Comparison of ENCODE assay signal across 14 mouse cellular contexts in genomic region chr7:61683080-61683479, GRCm38 (mm10).
A peak's percentile ranks its signal among the peaks of the same experiment; 100 is the strongest.
DNase-seq lines count a peak whose midpoint lies in the region; ATAC-seq and TF ChIP-seq lines count a peak whose summit lies in the region.
"Had no signal": no experiment of that assay in that cellular context is flagged by ENCODE, and none has a peak within 500 bp of the region (broad histone marks: within the 10 kb centered on the region; RNA-seq: fewer than 3 reads in every experiment).

No protein-coding gene starts in this region.

- DNase-seq in hindbrain, postnatal 0 days (ENCODE audit: low spot score): peak; percentile 1
- DNase-seq in right cerebral cortex, adult 2 months (ENCODE audit: low spot score in 2 of 2): peak; percentile 8 to 13
- DNase-seq in right cerebral cortex, postnatal 36 days (ENCODE audit: low spot score in 2 of 2): no peak
- peak; percentile 50 for DNase-seq in layer of hippocampus, adult 9-11 months
- peak; percentile 11 for DNase-seq in left cerebral cortex, postnatal 36 days (ENCODE audit: low spot score in 2 of 2)
- DNase-seq in kidney, adult 2 months: no peak
- DNase-seq: cerebellum, adult 18-20 months had no signal

- no peak overlapping the region for H3K4me2 ChIP-seq in hindbrain, postnatal 0 days (ENCODE audit: low read depth, low read length)
- H3K4me2 ChIP-seq in hindbrain, embryonic 16.5 days (ENCODE audit: low read length): no peak overlapping the region
- H3K4me2 ChIP-seq: embryonic facial prominence, embryonic 15.5 days; heart, embryonic 13.5 days; midbrain, embryonic 11.5 days had no signal

- no peak for TF ChIP-seq CTCF in hindbrain, postnatal 0 days (IDR thresholded peaks at IDR 0.05; ENCODE audit: low read depth)
- TF ChIP-seq CTCF in kidney, adult 2 months (conservative IDR thresholded peaks at IDR 0.05; ENCODE audit: insufficient read depth, insufficient read length, low read depth, low read length): no peak

- ATAC-seq in hindbrain, postnatal 0 days: peak; percentile 38; the same call in 1 of the 2 replicates
- no peak for ATAC-seq in hindbrain, embryonic 16.5 days
- ATAC-seq in erythroid progenitor cell, adult 5-6 weeks (replicated peaks; ENCODE audit: low FRiP score, poor library complexity, severe bottlenecking): no peak

- no peaks in the 10 kb centered on the region for H3K9me3 ChIP-seq in hindbrain, postnatal 0 days (ENCODE audit: low read length)
- H3K9me3 ChIP-seq in hindbrain, embryonic 16.5 days (ENCODE audit: control insufficient read depth, low read length): no peaks in the 10 kb centered on the region
- H3K9me3 ChIP-seq: embryonic facial prominence, embryonic 15.5 days; heart, embryonic 13.5 days; limb, embryonic 10.5 days had no signal

- intact Hi-C loops in left cerebral cortex, postnatal 36 days (cut with DNase I): loop anchor here (5.0 kb wide), 1 partner anchor 66 kb away; no protein-coding TSS in a partner anchor

- no peaks in the 10 kb centered on the region for H3K27me3 ChIP-seq in hindbrain, postnatal 0 days (ENCODE audit: insufficient read depth, low read length)
- H3K27me3 ChIP-seq in hindbrain, embryonic 16.5 days (replicated peaks; ENCODE audit: control insufficient read depth, insufficient read depth, low read length): no peaks in the 10 kb centered on the region
- no peaks in the 10 kb centered on the region for H3K27me3 ChIP-seq in kidney, adult 2 months (replicated peaks; ENCODE audit: control insufficient read depth, insufficient read depth, low read length)
- H3K27me3 ChIP-seq: embryonic facial prominence, embryonic 15.5 days; heart, embryonic 13.5 days had no signal

- TF ChIP-seq POLR2A in kidney, adult 2 months (IDR thresholded peaks at IDR 0.05; ENCODE audit: low read depth, low read length): no peak

- WGBS in hindbrain, postnatal 0 days: 65% methylated on average over 1 of the region's 1 CpGs
- 71% methylated on average over 1 of the region's 1 CpGs for WGBS in hindbrain, embryonic 16.5 days
- 70% methylated on average over 1 of the region's 1 CpGs for WGBS in kidney, adult 2 months

- H3K27ac ChIP-seq in hindbrain, postnatal 0 days: no peak overlapping the region
- no peak overlapping the region for H3K27ac ChIP-seq in hindbrain, embryonic 16.5 days (ENCODE audit: low read depth, low read length)
- H3K27ac ChIP-seq in kidney, adult 2 months (ENCODE audit: insufficient read depth, low read depth, low read length): no peak overlapping the region
- H3K27ac ChIP-seq: embryonic facial prominence, embryonic 15.5 days; heart, embryonic 13.5 days; limb, embryonic 10.5 days; liver, embryonic 14.5 days had no signal

- no peaks in the 10 kb centered on the region for H3K4me1 ChIP-seq in hindbrain, postnatal 0 days (ENCODE audit: insufficient read depth, low read length)
- no peaks in the 10 kb centered on the region for H3K4me1 ChIP-seq in hindbrain, embryonic 16.5 days (ENCODE audit: control insufficient read depth, insufficient read depth, low read depth, low read length)
- no peaks in the 10 kb centered on the region for H3K4me1 ChIP-seq in kidney, adult 2 months (ENCODE audit: control insufficient read depth, insufficient read depth, low read length)
- H3K4me1 ChIP-seq: embryonic facial prominence, embryonic 15.5 days; heart, embryonic 13.5 days; limb, embryonic 10.5 days had no signal

- H3K36me3 ChIP-seq in hindbrain, postnatal 0 days (ENCODE audit: insufficient read depth, low read length): no peaks in the 10 kb centered on the region
- no peaks in the 10 kb centered on the region for H3K36me3 ChIP-seq in hindbrain, embryonic 16.5 days (ENCODE audit: control insufficient read depth, insufficient read depth, low read length)
- H3K36me3 ChIP-seq in kidney, adult 2 months (ENCODE audit: control insufficient read depth, insufficient read depth, low read length): no peaks in the 10 kb centered on the region
- H3K36me3 ChIP-seq: embryonic facial prominence, embryonic 15.5 days; heart, embryonic 13.5 days; limb, embryonic 10.5 days had no signal

- no peak overlapping the region for H3K4me3 ChIP-seq in hindbrain, postnatal 0 days (ENCODE audit: low read length)
- no peak overlapping the region for H3K4me3 ChIP-seq in hindbrain, embryonic 16.5 days (ENCODE audit: low read length)
- H3K4me3 ChIP-seq in kidney, adult 2 months (ENCODE audit: insufficient read depth, low read depth, low read length): no peak overlapping the region
- H3K4me3 ChIP-seq: embryonic facial prominence, embryonic 15.5 days; heart, embryonic 13.5 days; limb, embryonic 10.5 days had no signal

- H3K9ac ChIP-seq in hindbrain, postnatal 0 days (replicated peaks; ENCODE audit: low read length): no peak overlapping the region
- H3K9ac ChIP-seq in hindbrain, embryonic 16.5 days (ENCODE audit: low read depth, low read length): no peak overlapping the region
- H3K9ac ChIP-seq: embryonic facial prominence, embryonic 15.5 days; heart, embryonic 13.5 days; liver, embryonic 14.5 days had no signal

Comparison
In these comparisons a context has a peak if more than half of its experiments do, and no peak if none do; other contexts are left out.
1. DNase-seq: peak in hindbrain, postnatal 0 days (single experiment), right cerebral cortex, adult 2 months (2 of 2), layer of hippocampus, adult 9-11 months (single experiment) and left cerebral cortex, postnatal 36 days (2 of 2); none in right cerebral cortex, postnatal 36 days (0 of 2) and kidney, adult 2 months (single experiment).